Mouse (Mus musculus): Measurements from ENCODE around the gene Atg7. TPM values are rescaled to one million over a fixed set of nuclear protein-coding genes. Genes with fewer than 3 reads are reported as not detected.

Gene Atg7
- total RNA-seq, 1 experiment from 2014 or later = 41.2 TPM

GRCm38 (mm10) chr6:114855644-114856043 is 212.7 kb downstream of the Atg7 start:
- DNase-seq = no peak

GRCm38 (mm10) chr6:114856501-114856900 is 213.6 kb downstream of the Atg7 start:
- no peak for DNase-seq

- no peak for DNase-seq
Observed at GRCm38 (mm10) chr6:114857996-114858721, 215.3 kb downstream of the Atg7 start.

- DNase-seq = no peak
Observed at GRCm38 (mm10) chr6:114858722-114859053, 215.8 kb downstream of the Atg7 start.

GRCm38 (mm10) chr6:114860677-114861568 is 218.0 kb downstream of the Atg7 start:
- no peak for DNase-seq

- DNase-seq = no peak
Observed at GRCm38 (mm10) chr6:114861591-114861990, 218.7 kb downstream of the Atg7 start.

GRCm38 (mm10) chr6:114862046-114862445 is 219.1 kb downstream of the Atg7 start:
- DNase-seq = no peak

GRCm38 (mm10) chr6:114863501-114863900 is 220.6 kb downstream of the Atg7 start:
- no peak for DNase-seq

- no peak for DNase-seq
Observed at GRCm38 (mm10) chr6:114864421-114864820, 221.5 kb downstream of the Atg7 start.

- DNase-seq = no peak
Observed at GRCm38 (mm10) chr6:114866078-114866477, 223.2 kb downstream of the Atg7 start.

GRCm38 (mm10) chr6:114866619-114867018 is 223.7 kb downstream of the Atg7 start:
- no peak for DNase-seq

GRCm38 (mm10) chr6:114868656-114869055 is 225.8 kb downstream of the Atg7 start:
- no peak for DNase-seq

GRCm38 (mm10) chr6:114869501-114870076 is 226.7 kb downstream of the Atg7 start:
- DNase-seq = no peak

GRCm38 (mm10) chr6:114871010-114871660 is 228.2 kb downstream of the Atg7 start:
- DNase-seq = no peak

GRCm38 (mm10) chr6:114873808-114874137 is 230.9 kb downstream of the Atg7 start:
- DNase-seq = no peak

- no peak for DNase-seq
Observed at GRCm38 (mm10) chr6:114874138-114874928, 231.4 kb downstream of the Atg7 start.

- peak; percentile 93 for DNase-seq
Observed at GRCm38 (mm10) chr6:114875018-114875558, 232.2 kb downstream of the Atg7 start.

- no peak for DNase-seq
Observed at GRCm38 (mm10) chr6:114876033-114876432, 233.1 kb downstream of the Atg7 start.

GRCm38 (mm10) chr6:114876546-114876945 is 233.6 kb downstream of the Atg7 start:
- DNase-seq = no peak

GRCm38 (mm10) chr6:114878841-114879520 is 236.1 kb downstream of the Atg7 start:
- no peak for DNase-seq

GRCm38 (mm10) chr6:114880798-114881197 is 237.9 kb downstream of the Atg7 start:
- no peak for DNase-seq
